Mouse (Mus musculus): ENCODE measurements around the gene March6. TPM values are rescaled to one million over a fixed set of nuclear protein-coding genes. Genes with fewer than 3 reads are reported as not detected.

March6 gene
- polyA plus RNA-seq, 1 experiment from 2014 or later, result 61.0 TPM

DNA sequence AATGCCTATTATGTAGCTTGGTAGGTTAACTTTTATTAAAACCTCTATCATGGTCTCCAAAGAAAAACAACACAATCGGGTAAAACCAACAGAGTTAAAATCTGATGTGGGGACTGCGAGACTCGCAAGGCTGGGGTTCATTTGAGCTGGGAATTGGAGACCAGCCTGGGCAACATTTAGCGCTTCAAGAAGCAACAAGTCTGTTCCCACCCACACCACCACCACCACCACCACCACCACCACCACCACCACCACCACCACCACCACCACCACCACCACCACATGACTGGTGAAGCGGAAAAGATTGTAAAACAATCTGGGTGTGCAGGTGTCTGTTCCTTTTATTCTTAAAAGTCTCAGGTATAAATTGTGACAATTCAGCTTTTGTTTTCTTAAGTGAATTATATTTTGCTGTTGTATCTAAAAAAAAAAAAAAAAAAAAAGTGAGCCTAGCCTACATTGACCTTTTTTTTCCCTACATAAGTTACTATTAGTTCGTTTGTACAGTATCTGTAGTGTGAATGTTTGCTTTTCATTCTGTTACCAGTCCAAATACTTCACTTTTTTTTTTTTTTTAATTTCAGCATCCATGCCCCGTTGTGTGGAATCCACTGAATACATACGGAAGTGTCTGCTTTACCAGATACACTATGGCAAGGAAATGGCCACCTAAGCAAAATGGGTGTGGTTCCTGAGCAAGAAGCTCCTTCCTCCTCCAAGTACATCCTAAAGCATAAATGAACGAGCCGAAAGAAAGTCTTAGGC, 76.6 kb downstream of the March6 start:
- in situ Hi-C loops (cut with MboI; ENCODE audit: low pct_unique_long_range_greater_than_20kb), result no loop called here
- ATAC-seq (no peak), DNase-seq (ENCODE audit: low read depth, low spot score) (no peak)
- TF ChIP-seq CTCF (IDR thresholded peaks at IDR 0.05), result no peak
- ChIA-PET POLR2A (interaction anchor here (0.7 to 1.0 kb wide), 4 partner anchors 13 to 222 kb away, joined by 3 to 4 read pairs (median 3); no protein-coding TSS in a partner anchor), CTCF (interaction anchor here (1.1 kb wide), 1 partner anchor 12 kb away, joined by 3 read pairs; no protein-coding TSS in a partner anchor)
- H3K27me3 ChIP-seq, result no peaks in the 10 kb centered on the region

DNA sequence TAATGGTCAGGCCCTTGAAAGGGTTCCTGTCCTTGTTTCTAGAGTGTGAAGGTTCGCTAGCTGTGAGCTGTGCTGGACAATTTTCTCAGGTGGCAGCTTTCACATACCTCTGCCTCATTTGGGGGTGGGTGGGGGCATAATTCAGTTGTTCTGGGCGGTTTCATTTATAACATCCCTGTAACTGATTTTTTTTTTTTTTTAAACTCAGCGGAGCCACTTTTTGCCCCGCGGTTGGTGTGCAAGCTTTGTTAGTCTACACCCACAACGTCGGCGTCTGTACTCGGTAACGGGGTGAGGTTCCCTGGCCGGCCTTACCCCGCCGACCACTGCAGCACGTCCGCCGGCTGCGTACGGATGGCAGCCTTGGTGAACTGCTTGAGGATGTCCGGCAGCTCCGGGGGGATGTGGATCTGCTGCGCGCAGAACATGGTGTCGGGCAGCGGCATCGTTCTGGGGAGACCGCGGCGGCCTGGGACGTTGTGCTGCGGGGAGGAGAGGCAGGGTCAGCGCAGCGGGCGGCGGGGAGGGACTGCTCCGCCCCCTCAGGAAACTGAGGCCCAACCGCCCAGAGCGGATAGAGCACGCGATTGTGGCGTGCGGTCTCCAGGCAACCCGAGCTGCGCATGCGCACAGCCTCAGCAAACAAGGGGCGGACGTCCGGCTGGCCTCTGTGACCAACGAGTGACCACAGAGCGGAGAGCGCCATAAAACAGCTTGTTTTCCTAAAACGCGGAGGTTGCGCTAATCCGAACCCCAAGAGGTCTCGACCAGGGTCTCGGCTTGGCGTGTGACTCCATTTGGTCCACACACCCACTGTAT, 77.5 kb downstream of the March6 start, which contains the start of gene Ropn1l:
Ropn1l (minus strand) TSS at position 640 of the 819 bp plus-strand sequence.
- TF ChIP-seq CTCF (IDR thresholded peaks at IDR 0.05), result no peak
- ATAC-seq (peak; percentile 92), DNase-seq (ENCODE audit: low read depth, low spot score) (peak; percentile 48)
- ChIA-PET CTCF (interaction anchor here (1.1 to 1.4 kb wide), 2 partner anchors 13 to 36 kb away, joined by 3 read pairs; no protein-coding TSS in a partner anchor), POLR2A (interaction anchor here (0.6 to 1.0 kb wide), 6 partner anchors 12 to 221 kb away, joined by 3 to 7 read pairs (median 4); no protein-coding TSS in a partner anchor)
- in situ Hi-C loops (cut with MboI; ENCODE audit: low pct_unique_long_range_greater_than_20kb), result no loop called here
- H3K27me3 ChIP-seq, result no peaks in the 10 kb centered on the region

DNA sequence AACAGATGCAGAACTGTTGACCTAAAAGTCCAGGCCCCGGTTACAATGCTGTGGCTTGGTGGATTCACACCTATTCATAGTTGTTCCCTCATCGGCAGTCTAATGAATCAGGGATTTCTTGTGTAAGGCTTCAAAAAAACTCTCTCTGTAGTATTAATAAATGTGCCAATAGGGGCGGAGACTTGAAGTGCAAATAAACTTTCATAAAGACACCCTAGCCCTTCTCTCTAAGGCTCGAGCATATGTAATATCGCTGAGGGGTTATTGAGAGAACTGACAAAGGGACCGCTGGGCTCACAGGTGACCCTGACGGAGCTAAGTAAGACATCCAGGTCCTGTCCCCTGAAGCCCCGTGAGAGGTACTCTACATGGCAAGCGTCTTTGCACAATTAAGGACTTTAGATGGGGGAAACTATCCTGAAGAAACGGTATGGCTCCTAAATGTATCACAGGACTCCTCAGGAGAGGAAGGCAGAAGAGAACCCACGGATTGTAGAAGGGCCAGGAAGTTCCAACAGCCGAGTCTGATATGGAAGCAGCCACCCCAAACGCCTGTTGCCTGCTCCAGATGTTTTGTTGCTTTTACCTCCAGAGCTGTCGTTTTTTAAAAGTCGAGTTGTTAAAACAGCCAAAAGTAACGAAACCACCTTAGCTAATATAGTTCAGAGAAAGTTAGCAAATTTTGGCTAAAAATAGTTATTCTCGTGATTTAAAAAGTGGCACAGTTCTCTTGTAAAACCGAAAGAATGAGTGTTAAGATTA, 78.3 kb downstream of the March6 start:
- CTCF ChIA-PET, result interaction anchor here (1.4 kb wide), 1 partner anchor 35 kb away, joined by 3 read pairs; no protein-coding TSS in a partner anchor
- ATAC-seq (no peak), DNase-seq (ENCODE audit: low read depth, low spot score) (no peak)
- TF ChIP-seq CTCF (IDR thresholded peaks at IDR 0.05), result no peak
- POLR2A ChIA-PET, result interaction anchor here (0.6 to 1.0 kb wide), 4 partner anchors 11 to 200 kb away, joined by 3 to 7 read pairs (median 4); no protein-coding TSS in a partner anchor
- no peaks in the 10 kb centered on the region for H3K27me3 ChIP-seq
- in situ Hi-C loops (cut with MboI; ENCODE audit: low pct_unique_long_range_greater_than_20kb), result no loop called here

DNA sequence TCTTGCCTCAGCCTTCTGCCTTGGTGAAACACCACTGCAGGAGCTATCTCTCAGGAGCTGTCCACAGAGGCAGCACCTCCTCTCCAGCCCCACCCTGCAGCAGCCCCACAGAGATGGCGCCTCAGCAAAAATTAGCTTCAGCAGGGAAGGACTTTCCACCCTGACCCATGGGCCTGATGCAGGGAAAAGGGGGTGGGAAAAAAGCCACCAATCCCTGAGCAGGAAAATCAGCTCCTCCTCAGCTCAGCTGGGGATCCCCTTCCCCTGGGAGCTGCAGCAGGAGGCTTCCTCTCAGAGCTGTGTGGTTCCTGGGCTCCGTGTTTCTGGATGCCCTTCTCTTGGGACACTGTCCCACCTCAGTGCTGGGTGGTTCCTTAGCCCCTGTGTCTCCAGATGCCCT, 81.1 kb downstream of the March6 start:
- ChIA-PET CTCF (interaction anchor here (0.8 kb wide), 1 partner anchor 133 kb away, joined by 3 read pairs; no protein-coding TSS in a partner anchor), POLR2A (no interaction called here)
- ATAC-seq (peak; percentile 1), DNase-seq (ENCODE audit: low read depth, low spot score) (no peak)
- no peaks in the 10 kb centered on the region for H3K27me3 ChIP-seq
- in situ Hi-C loops (cut with MboI; ENCODE audit: low pct_unique_long_range_greater_than_20kb), result loop anchor here (5.0 kb wide), 1 partner anchor 132 kb away; no protein-coding TSS in a partner anchor
- TF ChIP-seq CTCF (IDR thresholded peaks at IDR 0.05), result no peak

DNA sequence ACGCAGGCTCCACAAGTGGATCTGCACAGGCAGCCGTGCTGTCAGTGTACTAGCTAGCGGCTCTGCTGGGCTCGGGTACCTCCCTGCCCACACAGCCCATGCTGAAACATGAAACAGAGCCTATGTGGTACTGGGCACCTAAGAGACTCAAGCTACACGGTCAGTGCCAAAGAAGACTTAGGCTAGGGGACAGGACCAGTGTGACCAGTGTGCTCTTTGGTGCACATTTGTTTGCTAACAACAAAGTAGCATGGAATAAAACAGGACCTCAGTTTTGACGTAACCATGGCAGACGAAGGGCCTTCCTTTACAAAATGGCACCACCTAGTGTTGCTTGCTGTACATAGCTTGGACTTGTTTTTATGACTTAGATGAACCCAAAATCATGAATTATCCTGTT, 83.7 kb downstream of the March6 start:
- ATAC-seq (peak; percentile 19), DNase-seq (ENCODE audit: low read depth, low spot score) (no peak)
- ChIA-PET POLR2A (no interaction called here), CTCF (interaction anchor here (0.6 to 3.0 kb wide), 19 partner anchors 8 to 519 kb away, joined by 3 to 22 read pairs (median 4); no protein-coding TSS in a partner anchor)
- in situ Hi-C loops (cut with MboI; ENCODE audit: low pct_unique_long_range_greater_than_20kb), result loop anchor here (5.0 kb wide), 1 partner anchor 130 kb away; no protein-coding TSS in a partner anchor
- no peak for TF ChIP-seq CTCF (IDR thresholded peaks at IDR 0.05)
- no peaks in the 10 kb centered on the region for H3K27me3 ChIP-seq

DNA sequence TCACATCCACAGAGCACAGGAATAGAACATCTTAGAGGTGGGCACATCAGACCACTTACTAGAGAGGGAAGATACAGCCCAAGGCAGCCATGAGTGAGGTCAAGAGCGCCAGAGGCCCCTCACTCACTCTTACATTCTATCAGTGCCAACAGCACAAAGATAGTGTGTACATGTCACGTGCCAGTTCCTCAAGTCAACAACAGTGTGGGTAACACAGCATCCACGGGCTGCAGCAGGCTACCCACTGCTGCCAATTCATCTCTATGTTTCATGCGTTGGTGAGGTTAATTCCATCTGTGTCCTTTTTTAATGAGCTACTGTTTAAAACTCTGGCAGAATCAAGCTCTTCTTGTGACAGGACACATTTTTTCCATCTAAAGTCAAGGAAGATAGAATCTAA, 88.2 kb downstream of the March6 start:
- ChIA-PET POLR2A (interaction anchor here (0.6 kb wide), 1 partner anchor 33 kb away, joined by 4 read pairs; no protein-coding TSS in a partner anchor), CTCF (interaction anchor here (1.4 to 2.5 kb wide), 2 partner anchors 9 to 129 kb away, joined by 4 to 7 read pairs; no protein-coding TSS in a partner anchor)
- DNase-seq (ENCODE audit: low read depth, low spot score) (no peak), ATAC-seq (no peak)
- no peak for TF ChIP-seq CTCF (IDR thresholded peaks at IDR 0.05)
- in situ Hi-C loops (cut with MboI; ENCODE audit: low pct_unique_long_range_greater_than_20kb), result no loop called here
- no peaks in the 10 kb centered on the region for H3K27me3 ChIP-seq

DNA sequence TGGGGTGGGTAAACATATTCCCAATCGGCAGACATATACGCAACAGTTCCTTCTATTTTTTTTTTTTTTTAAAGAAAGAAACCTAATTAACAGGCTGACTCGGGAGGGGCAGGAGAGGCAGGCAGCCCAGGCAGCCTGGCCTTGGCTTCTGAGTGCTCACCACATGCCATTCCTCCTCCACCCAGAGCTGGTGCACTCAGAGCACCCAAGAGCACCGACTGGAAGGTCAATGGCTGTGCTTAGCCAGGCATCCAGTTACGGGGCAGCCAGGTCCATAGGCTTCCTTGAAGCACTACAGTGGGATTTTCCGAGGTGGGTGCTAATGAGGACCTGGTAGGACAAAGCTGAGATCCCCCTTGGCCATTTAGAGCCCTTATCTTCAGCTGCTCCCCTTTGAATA, 88.9 kb downstream of the March6 start:
- no peak for TF ChIP-seq CTCF (IDR thresholded peaks at IDR 0.05)
- ChIA-PET POLR2A (interaction anchor here (0.6 to 1.2 kb wide), 3 partner anchors 11 to 151 kb away, joined by 3 to 4 read pairs (median 4); partner anchors contain the start of gene Ropn1l), CTCF (interaction anchor here (1.4 to 2.5 kb wide), 2 partner anchors 8 to 129 kb away, joined by 4 to 7 read pairs; no protein-coding TSS in a partner anchor)
- no peaks in the 10 kb centered on the region for H3K27me3 ChIP-seq
- DNase-seq (ENCODE audit: low read depth, low spot score) (no peak), ATAC-seq (no peak)
- in situ Hi-C loops (cut with MboI; ENCODE audit: low pct_unique_long_range_greater_than_20kb), result no loop called here

DNA sequence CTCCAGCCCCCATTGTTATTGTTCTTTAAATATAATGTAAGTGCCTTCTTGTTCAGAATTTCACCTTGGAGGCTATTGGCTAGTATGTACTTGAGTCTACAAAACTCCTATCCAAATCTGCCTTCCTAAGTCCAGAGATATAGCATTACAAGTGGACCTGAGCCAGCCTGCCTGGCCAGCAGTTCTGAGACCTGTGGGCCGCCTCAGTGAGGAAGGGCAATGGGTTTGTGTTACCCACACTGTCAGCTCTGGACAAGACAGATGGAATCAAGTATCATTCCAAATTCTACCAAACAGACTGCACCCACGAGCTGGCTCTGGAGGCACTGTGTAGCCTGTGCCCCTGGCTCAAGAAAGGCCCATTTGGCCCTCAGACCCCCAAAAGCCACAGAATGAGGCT, 94.0 kb downstream of the March6 start:
- DNase-seq (ENCODE audit: low read depth, low spot score) (no peak), ATAC-seq (no peak)
- H3K27me3 ChIP-seq, result no peaks in the 10 kb centered on the region
- ChIA-PET POLR2A (no interaction called here), CTCF (interaction anchor here (2.0 kb wide), 1 partner anchor 10 kb away, joined by 6 read pairs; no protein-coding TSS in a partner anchor)
- in situ Hi-C loops (cut with MboI; ENCODE audit: low pct_unique_long_range_greater_than_20kb), result loop anchor here (10.0 kb wide), 1 partner anchor 512 kb away; no protein-coding TSS in a partner anchor
- no peak for TF ChIP-seq CTCF (IDR thresholded peaks at IDR 0.05)

DNA sequence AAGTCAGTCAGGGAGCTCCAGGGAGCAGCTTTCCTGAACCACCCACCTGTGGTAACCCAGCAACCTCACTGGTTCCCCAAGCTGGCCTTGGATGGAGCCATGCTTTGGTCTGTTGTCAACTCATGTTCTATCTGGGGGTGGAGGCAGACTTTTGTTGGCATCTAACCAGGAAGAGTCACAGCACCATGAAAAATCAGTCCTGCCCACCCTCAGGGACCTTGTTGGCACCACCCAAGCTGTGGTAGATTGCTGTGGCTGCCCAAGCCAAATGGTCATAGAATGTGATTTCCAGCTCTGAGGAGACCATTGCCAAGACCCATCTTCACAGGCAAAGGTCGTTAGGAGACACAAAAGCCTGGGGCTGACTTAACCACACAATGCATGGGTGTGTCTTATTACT, 94.8 kb downstream of the March6 start:
- TF ChIP-seq CTCF (IDR thresholded peaks at IDR 0.05), result no peak
- CTCF ChIA-PET, result no interaction called here
- ATAC-seq, result no peak

More for the DNA sequence above, 94.8 kb downstream of the March6 start:
- no peaks in the 10 kb centered on the region for H3K27me3 ChIP-seq
- POLR2A ChIA-PET, result no interaction called here
- DNase-seq (ENCODE audit: low read depth, low spot score), result no peak
- in situ Hi-C loops (cut with MboI; ENCODE audit: low pct_unique_long_range_greater_than_20kb), result loop anchor here (10.0 kb wide), 1 partner anchor 511 kb away; no protein-coding TSS in a partner anchor

Measured in Patski (cell line).